9 mouse cellular contexts compared by ENCODE assay signal in the genomic region with DNA sequence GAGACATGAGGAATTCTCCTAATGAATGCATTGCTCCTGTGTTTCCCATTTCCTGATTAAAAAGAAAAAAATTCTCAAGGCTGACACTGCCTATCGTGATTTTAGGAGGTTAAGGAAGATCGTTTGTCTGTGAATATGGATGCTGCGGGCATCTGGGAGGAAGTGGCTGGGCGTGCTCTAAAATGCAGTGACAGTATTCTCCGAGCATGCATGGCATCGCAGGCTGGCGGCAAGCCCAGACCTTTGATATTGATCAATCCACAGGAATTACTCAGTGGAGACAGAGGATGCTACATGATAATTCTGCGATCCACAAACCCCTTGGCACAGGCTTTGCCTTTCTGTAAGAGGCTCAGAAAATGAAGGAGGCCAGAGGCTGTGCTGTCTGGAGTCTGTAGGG.
A peak's percentile ranks its signal among the peaks of the same experiment; 100 is the strongest.
DNase-seq lines count a peak whose midpoint lies in the region; ATAC-seq and TF ChIP-seq lines count a peak whose summit lies in the region.
"Had no signal": no experiment of that assay in that cellular context is flagged by ENCODE, and none has a peak within 500 bp of the region (broad histone marks: within the 10 kb centered on the region; RNA-seq: fewer than 3 reads in every experiment).

No protein-coding gene starts in this region.

- ATAC-seq in forebrain, embryonic 14.5 days = peak; percentile 50
- peak; percentile 69 for ATAC-seq in neural tube, embryonic 15.5 days (ENCODE audit: low FRiP score)

- no peak for TF ChIP-seq POLR2A in heart, adult 2 months (IDR thresholded peaks at IDR 0.05; ENCODE audit: insufficient read depth, low read depth, low read length)

- no peaks in the 10 kb centered on the region for H3K9me3 ChIP-seq in forebrain, embryonic 14.5 days (replicated peaks; ENCODE audit: control insufficient read depth, low read length)
- no peaks in the 10 kb centered on the region for H3K9me3 ChIP-seq in neural tube, embryonic 15.5 days (replicated peaks)

- intact Hi-C loops in heart, adult 2 months (cut with DNase I) = no loop called here
- intact Hi-C loops in heart, postnatal 14 days (cut with DNase I) = no loop called here

- peak overlapping the region; percentile 2; the same call in 1 of the 2 replicates for H3K27ac ChIP-seq in heart, adult 2 months
- peak overlapping the region; percentile 97 for H3K27ac ChIP-seq in forebrain, embryonic 14.5 days (ENCODE audit: low read depth, low read length)
- peak overlapping the region; percentile 85 for H3K27ac ChIP-seq in neural tube, embryonic 15.5 days (replicated peaks)

- H3K4me1 ChIP-seq in heart, adult 2 months (ENCODE audit: control insufficient read depth, insufficient read depth, low read length) = peaks cover 3% of the 10 kb centered on the region
- H3K4me1 ChIP-seq in forebrain, embryonic 14.5 days (ENCODE audit: control insufficient read depth, insufficient read depth, low read length) = peaks cover 42% of the 10 kb centered on the region
- peaks cover 38% of the 10 kb centered on the region for H3K4me1 ChIP-seq in neural tube, embryonic 15.5 days

- 26% methylated on average over 8 of the region's 8 CpGs for WGBS in heart, adult 2 months
- WGBS in forebrain, embryonic 14.5 days = 3% methylated on average over 8 of the region's 8 CpGs
- WGBS in neural tube, embryonic 15.5 days = 4% methylated on average over 8 of the region's 8 CpGs

- DNase-seq in heart, adult 2 months = peak in 1 of 2 experiments; percentile 43
- no peak for DNase-seq in heart, postnatal 14 days
- peak; percentile 95 for DNase-seq in Muller cell, postnatal 12 days (ENCODE audit: inconsistent ontology term)
- peak; percentile 90 for DNase-seq in forebrain, embryonic 14.5 days (ENCODE audit: low spot score)
- DNase-seq in layer of hippocampus, adult 9-11 months = peak; percentile 56
- DNase-seq in spleen, postnatal 4 days (ENCODE audit: low spot score in 2 of 2) = no peak
- no peak for DNase-seq in thymus, adult 18-20 months

- no peaks in the 10 kb centered on the region for H3K27me3 ChIP-seq in heart, adult 2 months (ENCODE audit: control insufficient read depth, insufficient read depth, low read length)
- H3K27me3 ChIP-seq in forebrain, embryonic 14.5 days (replicated peaks; ENCODE audit: control insufficient read depth, insufficient read depth, low read length) = no peaks in the 10 kb centered on the region
- H3K27me3 ChIP-seq in neural tube, embryonic 15.5 days (replicated peaks) = no peaks in the 10 kb centered on the region

- H3K9ac ChIP-seq in heart, adult 2 months (ENCODE audit: low read depth, low read length) = no peak overlapping the region
- peak overlapping the region; percentile 21 for H3K9ac ChIP-seq in forebrain, embryonic 14.5 days (ENCODE audit: low read length)
- no peak overlapping the region for H3K9ac ChIP-seq in neural tube, embryonic 15.5 days (replicated peaks)

- H3K36me3 ChIP-seq in heart, adult 2 months (ENCODE audit: control insufficient read depth, insufficient read depth, low read length) = no peaks in the 10 kb centered on the region
- no peaks in the 10 kb centered on the region for H3K36me3 ChIP-seq in forebrain, embryonic 14.5 days (ENCODE audit: control insufficient read depth, insufficient read depth, low read length)
- H3K36me3 ChIP-seq in neural tube, embryonic 15.5 days = no peaks in the 10 kb centered on the region

- no peak overlapping the region for H3K4me3 ChIP-seq in heart, adult 2 months
- H3K4me3 ChIP-seq in forebrain, embryonic 14.5 days (ENCODE audit: low read depth, low read length) = no peak overlapping the region
- no peak overlapping the region for H3K4me3 ChIP-seq in neural tube, embryonic 15.5 days (replicated peaks)
- H3K4me3 ChIP-seq: erythroblast, embryonic 14.5 days had no signal

- no peak for TF ChIP-seq CTCF in heart, adult 2 months (IDR thresholded peaks at IDR 0.05)

- H3K4me2 ChIP-seq in forebrain, embryonic 14.5 days (ENCODE audit: low read length) = peak overlapping the region; percentile 40
- peak overlapping the region; percentile 39 for H3K4me2 ChIP-seq in neural tube, embryonic 15.5 days

- no peaks in the 10 kb centered on the region for H3K79me2 ChIP-seq in heart, adult 2 months (replicated peaks; ENCODE audit: control insufficient read depth, insufficient read depth, low read length)

- no peak for TF ChIP-seq EP300 in heart, adult 2 months (IDR thresholded peaks at IDR 0.05; ENCODE audit: insufficient read depth, low read depth, low read length)

Comparison
In these comparisons a context has a peak if more than half of its experiments do, and no peak if none do; other contexts are left out.
1. DNase-seq: peak in Muller cell, postnatal 12 days (single experiment), forebrain, embryonic 14.5 days (single experiment) and layer of hippocampus, adult 9-11 months (single experiment); none in heart, postnatal 14 days (0 of 2), spleen, postnatal 4 days (0 of 2) and thymus, adult 18-20 months (0 of 2).
2. H3K27ac ChIP-seq: peak in every context shown above with its lines; median percentile 97 in forebrain, embryonic 14.5 days; 85 in neural tube, embryonic 15.5 days; 2 in heart, adult 2 months.